Mouse (Mus musculus) layer of hippocampus, postnatal 25 days (tissue): ENCODE measurements around the gene Tpd52l2. TPM values are rescaled to one million over a fixed set of nuclear protein-coding genes. Genes with fewer than 3 reads are reported as not detected.
A peak's percentile ranks its signal among the peaks of the same experiment; 100 is the strongest.

ENCODE experiments used
- DNase-seq, 2 experiments: peaks; one replicate each; pipeline ENCODE4 v3.0.0; 2022; ENCODE audit warnings: mixed read lengths in 2 of 2, low spot score in 1 of 2; ENCODE audit errors: extremely low spot score in 1 of 2
- total RNA-seq, 2 experiments: library from RNA; stranded (reverse); gene quantifications; 2 replicates each; pipeline ENCODE4 v1.2.3; 2021

Gene Tpd52l2
- 10 to 100 TPM; 75.4 to 79.1 TPM for total RNA-seq

DNA sequence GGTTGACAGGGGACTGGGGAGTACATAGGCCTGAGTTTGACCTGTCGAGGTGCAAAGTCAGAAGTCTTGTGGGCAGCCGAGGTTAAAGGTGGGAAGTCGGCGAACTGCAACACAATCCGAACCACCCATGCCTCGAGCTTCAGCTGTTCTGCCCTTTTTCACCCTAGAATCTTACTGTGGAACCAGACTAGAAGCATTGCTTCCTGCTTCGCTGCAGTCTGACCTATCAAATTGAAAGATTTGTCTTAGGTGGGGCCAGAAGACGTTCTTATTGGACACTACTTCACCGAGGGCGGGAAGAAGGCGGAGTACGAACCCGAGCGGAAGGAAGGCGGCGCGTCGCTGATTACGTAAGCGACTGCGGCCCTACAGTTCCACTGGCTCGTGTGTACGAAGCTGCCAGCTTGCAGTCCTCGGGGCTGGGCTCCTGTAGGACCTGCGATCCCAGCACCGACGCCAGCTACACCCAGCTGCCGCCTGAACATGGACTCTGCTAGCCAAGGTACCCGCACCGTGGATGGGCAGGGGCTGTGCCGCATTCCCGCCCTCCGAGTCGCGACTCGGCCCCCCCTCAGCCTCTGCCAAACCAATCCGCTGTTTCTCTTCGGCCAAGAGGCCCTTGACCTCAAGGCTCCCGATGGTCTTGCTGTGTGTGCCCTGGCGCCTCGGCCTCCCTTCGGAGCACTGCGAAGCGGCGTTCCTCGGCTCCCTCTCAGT lies at the start of gene Tpd52l2:
Tpd52l2 (plus strand) TSS at position 312 of the 717 bp plus-strand sequence.
- DNase-seq = peak; percentile 75 to 78

DNA sequence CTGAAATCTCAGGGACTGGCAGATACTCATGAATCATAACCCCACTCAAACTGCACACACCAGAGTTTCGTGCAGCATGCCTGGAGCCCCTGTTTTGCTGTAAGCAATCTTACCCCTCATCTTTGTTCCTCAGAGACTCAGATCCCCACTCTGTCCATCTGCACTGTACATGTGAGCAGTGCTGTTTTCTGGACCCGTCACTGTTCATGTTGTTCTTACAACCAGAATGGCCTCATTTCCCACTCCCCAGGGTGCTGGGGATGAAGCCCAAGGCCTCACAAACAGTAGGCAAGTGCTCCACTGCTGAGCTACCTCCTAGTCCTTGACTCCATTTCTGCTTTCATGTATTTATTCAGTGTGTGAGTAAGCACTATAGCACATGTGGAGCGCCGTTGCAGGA lies 44.8 kb upstream of the Tpd52l2 start:
- DNase-seq = no peak

DNA sequence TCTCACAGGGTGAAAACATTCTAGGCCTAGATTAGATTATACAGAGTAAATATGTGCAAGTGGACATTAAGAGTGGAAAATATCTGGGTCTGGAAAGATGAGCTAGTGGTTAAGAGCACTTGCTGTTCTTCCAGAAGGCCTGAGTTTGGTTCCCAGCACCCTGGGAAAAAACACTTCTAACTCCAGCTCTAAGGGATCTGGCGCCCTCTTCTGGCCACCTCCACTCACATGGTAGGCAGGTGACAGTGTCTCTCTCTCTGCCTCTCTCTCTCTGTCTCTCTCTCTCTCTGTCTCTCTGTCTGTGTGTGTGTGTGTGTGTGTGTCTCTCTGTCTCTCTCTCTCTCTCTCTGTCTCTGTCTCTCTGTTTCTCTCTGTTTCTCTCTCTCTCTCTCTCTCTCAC lies 43.7 kb upstream of the Tpd52l2 start:
- no peak for DNase-seq

DNA sequence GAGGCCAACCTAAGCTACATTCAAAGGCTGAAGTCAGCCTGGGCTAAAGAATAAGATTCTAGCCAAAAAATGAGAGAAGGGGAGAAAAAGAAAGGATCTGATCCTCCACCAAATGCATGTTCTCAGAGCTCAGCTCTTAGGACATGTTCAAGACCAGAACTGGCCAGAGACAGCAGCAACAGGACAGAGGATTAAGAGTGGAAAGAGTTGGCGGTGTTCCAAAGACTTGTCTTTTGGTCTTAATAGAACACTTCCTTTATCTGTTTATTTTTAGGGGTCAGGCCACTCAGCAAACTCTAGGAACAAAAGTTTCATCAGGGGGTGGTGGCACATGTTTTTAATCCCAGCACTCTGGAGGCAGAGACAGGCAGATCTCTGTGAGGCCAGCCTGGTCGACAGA lies 41.0 kb upstream of the Tpd52l2 start:
- no peak for DNase-seq

DNA sequence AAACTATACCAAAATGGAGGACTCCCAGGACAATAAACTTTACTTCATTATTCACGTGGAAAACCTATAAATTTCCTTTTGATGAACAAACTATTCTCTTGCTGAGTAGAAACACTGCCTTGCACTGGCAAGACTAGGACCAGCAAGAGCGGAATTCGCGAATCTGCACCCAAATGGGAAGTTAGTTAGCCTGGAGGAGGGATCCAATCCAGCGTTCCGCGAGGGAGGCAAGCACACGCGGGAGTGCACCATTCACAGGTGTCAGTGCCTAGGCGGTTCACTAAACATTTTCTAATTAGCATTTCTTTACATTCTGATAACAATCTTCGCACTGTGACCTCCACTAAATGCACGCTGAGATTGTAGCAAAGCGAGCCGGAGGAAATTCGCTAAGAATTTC lies 39.1 kb upstream of the Tpd52l2 start:
- no peak for DNase-seq

DNA sequence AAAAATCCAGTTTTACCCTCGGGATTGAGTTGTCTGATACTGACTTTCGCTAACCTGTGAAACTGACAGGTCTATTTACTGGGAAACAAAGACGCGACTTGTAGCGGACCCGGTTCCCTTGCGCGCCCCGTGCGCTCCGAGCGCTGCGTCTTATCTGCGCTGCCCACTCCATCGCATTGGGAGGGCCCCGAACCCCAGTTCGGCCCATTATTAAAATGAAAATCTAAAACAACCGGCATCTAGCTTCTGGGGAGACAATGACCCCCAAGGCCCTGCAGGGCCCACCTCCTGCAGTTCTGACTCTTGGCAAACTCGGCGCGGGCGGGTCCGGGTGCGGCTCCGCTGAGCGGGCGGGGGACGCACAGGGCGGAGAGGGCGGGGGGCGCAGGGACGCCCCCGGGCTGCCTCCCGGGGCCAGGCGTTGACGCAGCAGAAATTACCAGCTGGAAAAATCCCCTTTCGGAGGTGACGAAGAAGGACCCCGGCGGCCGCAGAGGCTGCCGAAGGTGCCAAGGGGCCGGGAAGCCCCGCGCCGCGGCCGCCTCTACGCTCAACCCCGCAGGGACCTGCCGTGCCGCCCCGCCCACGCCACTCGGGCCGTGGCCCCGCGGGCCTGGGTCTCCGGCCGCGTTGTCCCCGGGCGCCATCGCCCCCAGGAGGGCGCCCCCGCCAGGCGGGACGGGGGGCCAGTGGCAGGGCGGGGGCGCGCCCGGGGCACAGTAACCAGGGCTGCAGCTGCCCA lies 38.4 kb upstream of the Tpd52l2 start:
- peak in 1 of 2 experiments; percentile 11 for DNase-seq

DNA sequence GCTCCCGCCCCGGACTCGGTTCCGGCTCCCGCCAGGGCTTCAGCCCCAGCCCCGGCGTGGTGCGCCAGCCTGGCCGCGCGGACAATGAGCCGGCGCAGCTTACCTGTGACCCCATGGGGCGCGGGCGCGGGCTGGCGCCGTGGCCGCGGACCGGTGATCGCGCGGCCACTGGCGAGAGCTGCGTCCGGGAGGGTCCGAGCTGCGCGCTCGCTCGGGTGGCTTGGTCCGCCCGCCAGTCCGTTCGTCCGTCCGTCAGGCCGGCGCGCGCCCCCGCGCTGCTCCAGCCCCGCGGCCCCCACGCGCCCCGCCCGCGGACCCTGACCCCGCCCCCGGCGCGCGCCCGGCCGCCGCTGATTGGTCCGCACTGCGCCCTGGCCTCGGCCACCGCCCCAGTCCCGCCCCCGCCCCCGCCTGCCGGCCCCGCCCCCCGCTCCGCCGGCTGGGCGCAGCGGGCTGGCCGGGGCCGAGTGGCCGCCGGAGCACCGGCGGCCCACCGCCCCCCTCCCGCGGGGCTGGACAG lies 37.7 kb upstream of the Tpd52l2 start, which contains the start of gene Zbtb46:
Zbtb46 (minus strand) TSS at position 274 of the 520 bp plus-strand sequence.
- peak; percentile 43 to 62 for DNase-seq

DNA sequence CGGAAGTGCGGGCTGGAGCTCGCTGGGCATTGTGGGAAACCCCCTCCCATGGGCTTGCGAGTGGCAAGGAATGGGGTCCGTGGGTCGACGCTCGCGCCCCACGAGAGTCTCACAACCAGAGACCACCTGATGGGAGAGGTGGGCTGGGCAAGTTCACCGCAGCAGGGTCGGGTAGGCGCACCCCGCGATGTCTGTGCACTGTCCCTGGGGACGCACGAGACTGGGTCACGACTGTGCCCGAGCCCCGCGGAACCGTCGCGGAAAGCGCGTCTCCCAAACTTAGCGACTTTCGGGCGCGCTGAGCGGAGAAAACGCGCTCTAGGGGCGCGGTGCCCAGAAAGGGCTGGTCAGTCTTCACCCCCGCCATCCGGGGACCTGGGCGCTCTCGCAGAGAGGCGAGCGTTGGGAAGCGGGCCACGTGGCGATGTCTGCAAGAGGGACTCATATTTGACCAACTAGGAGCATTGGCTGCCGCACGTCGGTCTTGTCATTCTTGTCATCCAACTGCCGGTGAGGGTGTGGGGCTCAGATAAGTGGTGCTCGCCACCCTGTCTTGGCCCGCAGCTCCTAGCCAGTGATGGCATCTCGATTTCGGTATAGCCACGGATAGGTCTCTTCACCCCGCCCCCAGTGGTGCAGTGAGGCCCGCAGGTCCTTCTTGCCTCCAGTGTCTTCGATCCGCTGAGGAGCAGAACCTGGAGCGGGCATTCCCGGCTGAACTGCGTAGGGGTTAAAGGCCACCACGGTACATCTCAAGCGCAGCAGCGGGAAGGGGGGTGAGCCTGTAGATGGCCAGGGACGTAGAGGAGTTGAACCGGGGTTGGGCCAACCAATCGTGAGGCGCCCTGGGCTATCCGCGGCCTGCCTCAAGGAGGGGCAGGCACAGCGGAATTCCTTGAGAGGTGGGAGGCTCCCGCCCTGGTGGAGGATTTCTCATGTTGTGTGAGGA lies 37.0 kb upstream of the Tpd52l2 start:
- peak; percentile 17 to 20 for DNase-seq

DNA sequence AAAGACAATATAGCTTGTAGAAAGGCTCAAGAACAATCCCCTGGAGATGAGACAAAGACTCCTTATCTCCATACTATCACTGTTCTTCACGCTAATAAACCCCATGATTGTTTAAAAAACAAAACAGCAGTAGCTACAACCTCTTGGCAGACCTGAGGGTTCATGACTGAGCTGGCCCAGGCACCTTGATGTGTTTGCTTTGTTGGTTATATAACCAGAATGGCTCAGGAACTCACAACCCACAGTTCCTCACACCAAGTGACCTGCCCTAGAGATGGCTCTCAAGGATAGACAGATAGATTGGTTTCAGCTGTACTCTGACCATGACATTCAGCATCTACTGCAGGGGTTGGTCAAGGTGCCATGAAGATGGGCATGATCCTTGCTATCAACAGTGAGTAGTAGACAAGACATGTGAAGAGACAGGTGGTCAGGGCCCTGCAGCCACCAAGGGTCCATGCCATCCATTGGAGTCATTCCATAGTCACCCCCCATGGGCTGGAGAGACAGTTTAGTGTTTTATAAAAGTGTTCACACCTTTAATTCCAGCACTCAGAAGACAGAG lies 35.3 kb upstream of the Tpd52l2 start:
- no peak for DNase-seq

DNA sequence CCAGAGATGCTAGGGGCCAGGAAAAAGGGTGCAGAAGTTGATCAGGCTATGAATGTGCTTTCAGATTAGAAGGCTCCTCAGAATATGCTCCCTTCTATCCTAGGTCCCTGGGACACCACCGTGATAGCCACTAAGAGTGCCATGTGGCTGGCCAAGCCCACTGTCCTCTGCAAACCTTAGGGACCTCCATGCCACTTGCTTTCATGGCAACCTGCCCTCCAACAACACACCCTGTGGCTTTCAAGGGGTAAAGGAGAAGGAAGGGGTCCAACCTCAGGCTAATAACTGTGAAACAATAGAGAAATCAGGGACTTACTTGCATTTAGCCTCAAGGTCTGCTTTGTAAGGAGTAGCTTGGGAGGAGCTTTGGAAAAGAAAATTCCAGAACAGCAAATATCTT lies 34.3 kb upstream of the Tpd52l2 start:
- no peak for DNase-seq

DNA sequence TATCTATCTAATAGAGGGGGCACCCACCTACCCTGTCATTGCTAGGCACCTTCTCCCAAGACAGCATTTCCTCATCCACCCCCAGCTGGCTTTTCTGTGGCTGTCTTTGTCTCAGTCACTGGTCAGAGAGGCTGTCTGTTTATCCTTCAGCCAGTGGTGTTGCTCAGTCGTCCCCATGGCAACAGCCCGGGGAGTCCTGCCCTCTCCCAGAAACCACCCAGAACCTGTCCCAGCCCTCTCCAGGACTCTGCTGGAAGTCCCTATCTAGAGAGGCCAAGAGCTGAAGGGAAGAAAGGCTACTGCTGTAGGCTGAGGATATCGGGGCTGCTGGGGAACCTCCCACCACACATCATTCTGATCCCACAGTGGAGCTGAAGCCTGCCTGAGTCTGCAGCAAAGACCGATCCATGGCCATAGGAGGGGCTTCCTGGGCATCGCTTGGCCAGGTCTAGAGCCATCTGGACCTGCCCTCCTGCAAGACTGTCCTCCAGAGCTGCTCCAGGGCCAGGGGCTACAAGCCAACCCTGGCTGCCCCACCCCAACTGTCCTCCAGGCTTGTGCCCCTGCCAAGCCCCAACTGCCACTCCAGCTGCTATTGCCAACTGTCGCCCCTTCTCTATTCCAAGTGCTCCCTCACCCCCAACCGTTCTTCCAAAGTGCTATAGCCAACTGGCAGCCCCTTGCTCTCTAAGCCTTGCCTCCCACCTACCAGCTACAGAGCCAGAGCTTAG lies 33.8 kb upstream of the Tpd52l2 start:
- peak in 1 of 2 experiments; percentile 24 for DNase-seq

DNA sequence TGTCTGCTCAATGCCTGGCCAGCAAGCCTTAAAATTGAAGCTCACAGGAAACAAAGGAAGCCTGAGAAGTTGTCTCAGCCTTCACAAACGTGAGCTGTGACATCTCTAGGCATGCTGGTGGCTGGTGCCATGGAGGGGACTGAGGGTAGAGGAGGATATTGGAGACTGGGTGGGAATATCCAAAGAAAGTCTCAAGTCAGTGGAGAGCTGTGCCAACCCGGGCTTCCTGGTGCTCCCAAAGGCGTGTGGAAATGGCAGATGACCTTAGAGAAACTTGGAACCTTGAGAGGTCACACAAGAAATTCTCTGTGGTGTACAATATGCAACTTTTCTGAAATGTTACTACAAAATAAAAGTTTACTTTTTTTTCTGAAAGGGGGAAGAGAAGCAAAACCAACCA lies 31.5 kb upstream of the Tpd52l2 start:
- no peak for DNase-seq

DNA sequence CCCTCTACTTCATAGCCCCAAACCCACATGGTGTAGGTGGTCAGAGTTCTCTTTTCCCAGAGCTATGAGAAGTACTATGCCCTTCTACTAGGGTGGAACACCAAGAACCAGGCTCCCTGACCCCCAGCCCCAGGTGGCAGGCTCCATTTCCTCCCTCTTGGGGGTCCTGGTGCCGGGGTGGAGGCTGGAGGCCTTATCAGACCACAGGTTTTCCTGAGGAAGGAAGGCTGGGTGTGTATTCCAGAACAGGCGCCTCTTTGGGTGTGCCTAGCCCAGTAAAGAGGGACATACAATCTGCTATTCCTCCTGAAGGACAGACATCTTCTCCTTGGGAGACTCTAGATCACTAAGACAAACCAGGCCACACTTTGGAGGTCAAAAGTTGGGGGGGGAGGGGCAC lies 26.7 kb upstream of the Tpd52l2 start:
- no peak for DNase-seq

DNA sequence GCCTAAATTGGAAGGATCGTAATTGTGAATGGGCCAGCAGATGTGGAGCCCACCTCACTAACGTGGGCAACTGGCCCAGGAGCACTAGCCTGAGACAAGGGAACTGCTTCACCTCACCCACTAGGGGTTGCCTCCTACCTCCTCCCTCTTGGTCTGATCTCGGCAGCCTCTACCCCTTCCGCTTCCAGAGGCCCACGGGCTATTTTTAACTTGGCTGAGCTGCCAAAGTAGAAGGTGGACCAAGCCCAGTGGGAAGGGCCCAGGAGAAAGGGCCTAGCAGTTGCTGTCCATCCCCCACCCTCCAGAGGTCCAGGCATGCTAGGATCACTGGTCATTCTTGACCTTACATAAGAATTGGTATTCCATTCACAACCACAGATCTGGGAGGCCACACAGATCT lies 25.7 kb upstream of the Tpd52l2 start:
- no peak for DNase-seq

DNA sequence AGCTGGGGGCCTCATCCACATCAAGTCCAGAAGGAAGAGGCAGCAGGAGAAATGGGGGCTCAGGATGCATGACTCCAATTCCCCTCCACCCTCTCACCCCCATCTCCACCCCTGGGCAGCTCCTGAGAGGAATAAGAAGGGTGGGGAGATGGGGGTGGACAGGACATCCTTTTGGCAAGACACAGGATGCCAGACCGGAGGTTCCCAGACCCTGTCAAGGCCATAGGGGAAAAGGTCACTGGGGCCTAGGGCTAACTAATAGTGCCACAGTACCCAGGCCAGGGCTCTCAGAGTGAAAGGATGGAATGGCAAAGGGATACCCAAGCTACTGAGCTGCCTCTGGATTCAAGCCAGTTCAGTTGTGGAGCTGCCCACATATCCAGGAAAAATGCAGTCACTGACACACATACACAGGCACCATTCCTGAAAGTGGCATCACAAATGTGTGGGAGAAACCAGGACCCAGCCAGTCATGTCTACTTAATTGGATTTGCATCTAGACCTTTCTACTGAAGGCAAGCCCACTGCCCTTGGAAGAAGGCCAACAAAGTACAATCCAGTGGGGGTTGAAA lies 24.6 kb upstream of the Tpd52l2 start:
- DNase-seq = no peak

DNA sequence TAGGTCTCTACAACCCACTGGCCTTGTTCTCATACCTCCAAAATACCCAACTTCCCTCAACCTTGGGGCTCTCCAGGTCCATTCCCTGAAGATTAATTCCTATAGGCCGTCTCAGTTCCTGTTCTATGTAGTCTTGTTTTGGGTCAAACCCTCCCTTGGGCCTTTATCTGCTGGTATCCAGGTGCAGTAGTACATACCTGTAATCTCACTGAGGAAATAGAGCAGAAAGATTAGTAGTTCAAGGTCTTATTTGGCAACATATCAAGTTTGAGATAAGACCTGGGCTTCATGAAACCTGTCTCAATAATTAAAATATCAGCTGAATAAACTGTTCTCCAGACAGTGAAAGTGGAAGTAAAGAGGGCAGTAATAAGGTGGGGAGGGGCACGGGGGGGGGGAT lies 13.8 kb upstream of the Tpd52l2 start:
- no peak for DNase-seq

DNA sequence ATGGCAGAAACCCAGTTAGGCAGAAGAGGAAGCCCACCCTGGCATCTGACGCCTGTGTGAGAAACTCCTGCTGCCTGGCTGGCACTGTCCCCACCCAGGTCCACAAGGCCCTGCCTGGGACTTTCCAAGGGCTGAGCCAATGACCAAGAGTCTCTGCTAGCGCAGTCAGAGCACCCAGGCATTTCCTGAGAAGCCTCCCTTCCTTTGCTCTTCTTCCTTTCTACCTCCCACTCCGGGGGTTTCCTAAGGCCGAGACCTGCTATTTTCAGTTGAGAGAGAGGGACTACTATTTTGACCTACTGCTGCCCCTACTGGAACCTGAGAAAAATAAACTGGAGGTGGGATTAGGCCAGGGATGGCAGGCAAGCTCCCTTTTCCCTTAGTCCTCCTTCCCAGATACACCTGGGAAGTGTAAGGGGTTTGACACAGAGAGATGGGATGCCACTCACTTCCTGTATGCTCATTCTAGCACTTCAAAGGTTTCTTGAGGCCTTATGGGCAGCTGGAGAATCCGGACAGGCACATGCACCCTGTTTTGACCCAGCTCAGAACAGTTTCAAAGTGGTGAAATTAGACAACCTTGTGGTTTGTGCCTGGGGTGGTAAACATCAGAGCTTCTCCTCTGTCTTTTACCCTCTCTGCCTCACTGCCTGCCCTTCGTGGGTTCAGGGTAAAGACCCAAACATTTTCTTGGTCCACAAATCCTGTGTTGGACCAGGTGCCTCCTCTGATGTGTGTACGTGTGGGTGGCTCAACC lies 13.2 kb upstream of the Tpd52l2 start:
- DNase-seq = no peak

DNA sequence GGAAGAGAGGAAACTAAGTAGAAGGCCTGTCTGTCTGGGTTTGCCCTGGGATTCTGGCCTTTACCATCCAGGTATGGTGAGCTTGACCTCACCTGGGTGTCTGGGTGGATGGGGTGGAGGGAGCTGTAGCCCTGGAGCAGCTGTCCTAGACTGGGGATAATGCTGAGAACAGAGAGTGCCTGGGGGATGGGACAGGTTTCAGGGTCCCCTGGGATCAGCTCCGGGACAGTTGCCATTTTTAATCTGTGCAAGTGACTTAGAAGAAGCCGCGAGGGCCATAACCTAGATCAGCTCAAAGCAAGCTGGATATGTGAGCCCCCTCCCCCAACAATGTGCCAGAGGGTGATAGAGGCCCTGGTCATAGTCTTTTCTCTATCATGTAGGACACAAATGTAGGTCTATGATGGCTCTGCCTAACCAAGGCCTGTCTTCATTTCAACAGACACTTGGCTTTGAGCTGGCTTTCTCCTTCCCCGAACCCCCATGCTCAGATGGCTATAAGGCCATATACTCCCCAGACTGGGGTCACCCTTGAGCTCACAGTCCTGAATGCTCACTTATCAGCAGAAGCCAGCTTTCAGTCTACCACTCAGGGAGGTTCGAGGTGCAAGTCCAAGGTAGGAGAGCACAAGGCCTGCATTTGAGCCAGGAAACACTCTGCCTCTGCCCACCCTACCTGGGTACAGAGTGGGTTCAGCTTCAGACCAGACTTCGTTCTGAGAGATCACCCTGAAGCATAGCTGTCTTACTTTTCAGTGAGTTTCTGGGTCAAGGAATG lies 12.3 kb upstream of the Tpd52l2 start:
- DNase-seq = no peak
